Mouse (Mus musculus): ENCODE data around the gene Pex26. TPM values are rescaled to one million over a fixed set of nuclear protein-coding genes. Genes with fewer than 3 reads are reported as not detected.

The Pex26 gene
- 1 to 10 TPM; 4.0 to 4.3 TPM for total RNA-seq (2023)

DNA sequence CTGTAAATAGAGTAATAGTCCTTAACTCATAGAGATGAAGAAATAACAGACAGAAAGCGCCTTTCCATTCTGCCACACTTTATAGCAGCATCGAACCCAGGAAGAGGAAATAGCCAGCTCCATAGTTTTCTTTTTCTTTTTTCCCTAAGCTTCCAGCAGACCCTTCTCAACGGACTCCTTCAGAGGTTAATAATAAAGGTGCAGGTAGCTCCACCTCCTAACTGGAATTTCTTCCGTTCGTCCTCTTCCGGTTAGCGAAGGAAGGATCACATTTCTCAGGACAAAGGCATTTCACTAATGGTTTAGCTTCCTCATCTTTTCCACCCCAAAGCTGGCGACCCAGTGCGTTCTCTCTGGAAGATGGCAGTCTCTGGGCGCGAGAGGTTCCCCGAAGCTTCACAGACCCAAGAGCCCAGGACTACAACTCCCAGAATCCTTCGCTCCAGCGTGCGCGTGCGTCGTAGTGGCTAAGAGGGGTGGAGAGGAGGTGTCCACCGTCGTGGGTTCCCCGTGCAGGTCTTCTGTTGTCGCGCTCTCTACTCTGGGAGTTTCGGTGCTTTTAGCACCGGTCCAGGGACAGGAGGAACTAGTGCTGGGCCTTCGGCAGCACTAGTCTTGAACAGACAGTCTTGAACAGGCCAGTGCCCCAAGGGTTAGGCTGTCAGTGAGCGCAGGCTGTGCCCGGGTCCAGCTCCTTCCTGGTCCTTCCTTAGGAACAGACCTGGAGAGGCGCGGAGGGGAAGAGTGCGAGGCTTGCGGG lies at the start of gene Pex26:
Gene Pex26, plus strand, starts transcription at position 254 of the 760 bp plus-strand sequence.

GRCm38 (mm10) chr6:121210149-121210925 lies 26.9 kb downstream of the Pex26 start, which contains the start of gene Tuba8:
Tuba8 (plus strand) TSS chr6:121210696.

GRCm38 (mm10) chr6:121245127-121246036 lies 61.9 kb downstream of the Pex26 start, which contains the start of gene Usp18:
Usp18 (plus strand) TSS chr6:121245906.

Other genes with a start within 250 kb of the Pex26 start
- 10 to 100 TPM; 12.7 to 20.2 TPM for gene Mical3, start 52.7 kb upstream of the Pex26 start, total RNA-seq (2023)
- 10 to 100 TPM in 1 of 2 experiments, 1 to 10 TPM in 1; 8.5 to 11.5 TPM for gene Tuba8, start 27.0 kb downstream of the Pex26 start, total RNA-seq (2023)
- gene Usp18, start 62.2 kb downstream of the Pex26 start, total RNA-seq (2023): 10 to 100 TPM in 1 of 2 experiments, 1 to 10 TPM in 1; 6.2 to 11.0 TPM
- gene Slc6a13, start 116.6 kb downstream of the Pex26 start, total RNA-seq (2023): 1 to 10 TPM; 2.5 to 3.5 TPM
- 10 to 100 TPM; 18.8 to 30.7 TPM for gene Slc6a12, start 159.4 kb downstream of the Pex26 start, total RNA-seq (2023)

Data from neutrophil, adult 83 days (primary cell).